Comparison of ENCODE assay signal across 26 mouse cellular contexts in the genomic region with DNA sequence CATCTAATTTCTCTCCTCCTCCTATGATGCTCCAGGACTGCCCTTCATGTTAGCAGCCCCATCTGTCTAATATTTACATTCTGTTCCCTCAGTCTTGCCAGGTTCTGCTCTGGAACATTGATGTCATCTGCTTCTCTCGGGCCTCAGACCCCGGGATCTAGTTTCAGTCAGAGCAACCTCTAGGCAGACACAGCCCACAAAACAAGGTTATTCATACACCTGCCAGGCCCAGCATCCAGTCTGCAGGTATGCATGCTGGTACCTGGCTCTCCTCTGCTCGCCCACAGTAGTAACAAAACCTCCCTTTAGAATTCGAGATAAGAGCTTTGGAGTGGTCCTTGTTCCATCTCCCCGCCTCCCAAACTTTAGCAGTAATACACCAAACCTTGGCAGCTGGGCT. TPM values are rescaled to one million over a fixed set of nuclear protein-coding genes. Genes with fewer than 3 reads are reported as not detected.
DNase-seq lines count a peak whose midpoint lies in the region; ATAC-seq lines count a peak whose summit lies in the region.
"Had no signal": no experiment of that assay in that cellular context is flagged by ENCODE, and none has a peak within 500 bp of the region (broad histone marks: within the 10 kb centered on the region; RNA-seq: fewer than 3 reads in every experiment).

No protein-coding gene starts in this region.

- DNase-seq in cerebellum, adult 11 months, result peak; percentile 31
- no peak for DNase-seq in cerebellum, postnatal 10 days
- DNase-seq in lung, postnatal 4 days, result no peak
- peak; percentile 70 for DNase-seq in cerebellum, adult 9-11 months
- DNase-seq in hindbrain, embryonic 14.5 days (ENCODE audit: low spot score), result no peak
- no peak for DNase-seq in thymus, postnatal 0 days (ENCODE audit: low spot score)
- DNase-seq: adrenal gland, postnatal 25 days; gastrocnemius, postnatal 14 days; heart, adult 18-20 months; heart, postnatal 10 days; kidney, postnatal 25 days; thymus, adult 18-20 months; thymus, postnatal 4 days had no signal

- 43% methylated on average over 5 of the region's 5 CpGs for WGBS in lung, embryonic 16.5 days
- 82% methylated on average over 5 of the region's 5 CpGs for WGBS in hindbrain, embryonic 14.5 days

- ATAC-seq in lung, embryonic 16.5 days (ENCODE audit: low read depth), result peak; percentile 71
- ATAC-seq in hindbrain, embryonic 14.5 days (ENCODE audit: low FRiP score), result no peak
- ATAC-seq: forebrain, embryonic 15.5 days; intestine, postnatal 0 days; midbrain, embryonic 16.5 days had no signal

- no peak overlapping the region for H3K9ac ChIP-seq in lung, embryonic 16.5 days (ENCODE audit: low read length)
- no peak overlapping the region for H3K9ac ChIP-seq in hindbrain, embryonic 14.5 days
- H3K9ac ChIP-seq: forebrain, embryonic 15.5 days; heart, embryonic 12.5 days; liver, embryonic 14.5 days; neural tube, embryonic 13.5 days; stomach, embryonic 15.5 days had no signal

- no peaks in the 10 kb centered on the region; the same call in 1 of the 2 replicates for H3K4me1 ChIP-seq in lung, embryonic 16.5 days (replicated peaks; ENCODE audit: control insufficient read depth, insufficient read depth, low read length)
- H3K4me1 ChIP-seq in hindbrain, embryonic 14.5 days (replicated peaks; ENCODE audit: control insufficient read depth, insufficient read depth, low read length), result no peaks in the 10 kb centered on the region
- H3K4me1 ChIP-seq: forebrain, embryonic 15.5 days; heart, embryonic 12.5 days; midbrain, embryonic 10.5 days; neural tube, embryonic 13.5 days; stomach, embryonic 15.5 days had no signal

- H3K9me3 ChIP-seq in lung, embryonic 16.5 days (ENCODE audit: control insufficient read depth, low read length), result peaks cover 4% of the 10 kb centered on the region; the same call in 1 of the 2 replicates
- H3K9me3 ChIP-seq in hindbrain, embryonic 14.5 days (ENCODE audit: control insufficient read depth, low read length), result no peaks in the 10 kb centered on the region
- H3K9me3 ChIP-seq: forebrain, embryonic 15.5 days; stomach, embryonic 15.5 days had no signal

- no peaks in the 10 kb centered on the region for H3K36me3 ChIP-seq in lung, embryonic 16.5 days (ENCODE audit: control insufficient read depth, insufficient read depth, low read length)
- H3K36me3 ChIP-seq in hindbrain, embryonic 14.5 days (replicated peaks; ENCODE audit: control insufficient read depth, insufficient read depth), result no peaks in the 10 kb centered on the region
- H3K36me3 ChIP-seq: embryonic facial prominence, embryonic 10.5 days; forebrain, embryonic 15.5 days; heart, embryonic 12.5 days; midbrain, embryonic 10.5 days; neural tube, embryonic 13.5 days; stomach, embryonic 15.5 days had no signal

- H3K27ac ChIP-seq in lung, embryonic 16.5 days (ENCODE audit: low read length), result no peak overlapping the region
- H3K27ac ChIP-seq in hindbrain, embryonic 14.5 days, result no peak overlapping the region
- H3K27ac ChIP-seq: embryonic facial prominence, embryonic 10.5 days; forebrain, embryonic 15.5 days; liver, embryonic 14.5 days; midbrain, embryonic 10.5 days; neural tube, embryonic 13.5 days; stomach, embryonic 15.5 days had no signal

- no peaks in the 10 kb centered on the region for H3K27me3 ChIP-seq in lung, embryonic 16.5 days (ENCODE audit: control insufficient read depth, insufficient read depth, low read depth, low read length)
- no peaks in the 10 kb centered on the region for H3K27me3 ChIP-seq in hindbrain, embryonic 14.5 days (ENCODE audit: control insufficient read depth, insufficient read depth, low read length)
- H3K27me3 ChIP-seq: forebrain, embryonic 15.5 days; heart, embryonic 12.5 days; neural tube, embryonic 13.5 days; stomach, embryonic 15.5 days had no signal

- no peak overlapping the region for H3K4me2 ChIP-seq in lung, embryonic 16.5 days (ENCODE audit: low read depth, low read length)
- no peak overlapping the region for H3K4me2 ChIP-seq in hindbrain, embryonic 14.5 days (replicated peaks)
- H3K4me2 ChIP-seq: forebrain, embryonic 15.5 days; heart, embryonic 12.5 days; neural tube, embryonic 13.5 days; stomach, embryonic 15.5 days had no signal

- no peak overlapping the region for H3K4me3 ChIP-seq in lung, embryonic 16.5 days (ENCODE audit: low read length)
- H3K4me3 ChIP-seq in hindbrain, embryonic 14.5 days (replicated peaks; ENCODE audit: low read length), result no peak overlapping the region
- H3K4me3 ChIP-seq: embryonic facial prominence, embryonic 10.5 days; forebrain, embryonic 15.5 days; heart, embryonic 12.5 days; midbrain, embryonic 10.5 days; myocyte; neural tube, embryonic 13.5 days; stomach, embryonic 15.5 days had no signal

RNA-seq across cellular contexts. Expression of gene Mas1, which starts 37.6 kb away (rescaled TPM):
- 0.25 and 0.40 TPM in 2 replicates for polyA plus RNA-seq in lung, embryonic 16.5 days (2015; fragmentation: Nextera tagmentation; extraction: Ambion mirVana)
- 0.31 TPM in 1 of 2 replicates, not detected in the other for polyA plus RNA-seq in hindbrain, embryonic 14.5 days (2014; fragmentation: Nextera tagmentation; extraction: Ambion mirVana)
- polyA plus RNA-seq in thymus, postnatal 0 days (2015; fragmentation: Nextera tagmentation; extraction: Ambion mirVana), result 0.10 and 0.26 TPM in 2 replicates
- polyA plus RNA-seq: midbrain, embryonic 16.5 days had no signal

RNA-seq across cellular contexts. Expression of gene Mrgprh, which starts 45.5 kb away (rescaled TPM):
- polyA plus RNA-seq in lung, embryonic 16.5 days (2015; fragmentation: Nextera tagmentation; extraction: Ambion mirVana), result not detected in 2 replicates
- polyA plus RNA-seq in hindbrain, embryonic 14.5 days (2014; fragmentation: Nextera tagmentation; extraction: Ambion mirVana), result not detected in 2 replicates
- polyA plus RNA-seq in thymus, postnatal 0 days (2015; fragmentation: Nextera tagmentation; extraction: Ambion mirVana), result not detected in 2 replicates
- polyA plus RNA-seq: embryonic facial prominence, embryonic 10.5 days; forebrain, embryonic 15.5 days; heart, embryonic 12.5 days; hindbrain, embryonic 11.5 days; intestine, postnatal 0 days; kidney, embryonic 14.5 days; liver, embryonic 14.5 days; midbrain, embryonic 10.5 days; midbrain, embryonic 16.5 days; myocyte; neural tube, embryonic 13.5 days had no signal

Comparison
In these comparisons a context has a peak if more than half of its experiments do, and no peak if none do; other contexts are left out.
1. DNase-seq: peak in cerebellum, adult 11 months (single experiment) and cerebellum, adult 9-11 months (single experiment); none in cerebellum, postnatal 10 days (0 of 2), lung, postnatal 4 days (0 of 2), hindbrain, embryonic 14.5 days (single experiment) and thymus, postnatal 0 days (single experiment).